Mouse (Mus musculus): Measurements from ENCODE around the gene Myo18a. TPM values are rescaled to one million over a fixed set of nuclear protein-coding genes. Genes with fewer than 3 reads are reported as not detected.

Gene Myo18a
- polyA plus RNA-seq, 1 experiment from 2014 or later, result 38.7 TPM

DNA sequence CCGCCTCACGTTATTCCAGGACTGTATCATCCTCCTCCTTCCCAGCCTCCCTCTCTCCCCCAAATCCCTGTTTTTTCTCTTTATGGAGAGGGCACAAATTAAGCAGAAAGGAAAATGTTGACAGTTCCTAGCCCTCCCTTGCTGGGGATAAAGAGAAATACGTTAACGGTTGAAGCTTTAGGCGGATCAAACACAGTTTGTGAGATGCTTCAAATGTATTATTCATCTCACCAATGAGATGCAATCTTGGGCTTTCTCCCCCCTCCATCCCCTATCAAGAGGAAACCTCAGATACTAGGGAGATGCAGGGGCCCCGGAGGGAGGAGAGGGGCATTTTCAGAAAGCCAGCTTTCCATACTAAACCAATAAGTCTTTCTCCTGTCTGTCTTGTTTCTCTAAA lies 146.7 kb downstream of the Myo18a start:
- no peaks in the 10 kb centered on the region for H3K4me1 ChIP-seq (replicated peaks; ENCODE audit: control insufficient read depth, insufficient read depth)
- no peak overlapping the region for H3K9ac ChIP-seq (ENCODE audit: low read length)
- H3K4me3 ChIP-seq (ENCODE audit: low read depth, low read length), result no peak overlapping the region
- no peak overlapping the region for H3K27ac ChIP-seq (replicated peaks)
- no peaks in the 10 kb centered on the region for H3K27me3 ChIP-seq (ENCODE audit: control insufficient read depth, insufficient read depth, low read length)
- no peak for TF ChIP-seq EP300 (optimal IDR thresholded peaks at IDR 0.05)
- no peak for TF ChIP-seq CTCF (IDR thresholded peaks at IDR 0.05; ENCODE audit: low read depth)
- no peak for ATAC-seq (ENCODE audit: low FRiP score, low TSS enrichment)
- no peak for DNase-seq (ENCODE audit: low spot score)
- H3K9me3 ChIP-seq (ENCODE audit: control insufficient read depth, low read length), result no peaks in the 10 kb centered on the region
- H3K4me2 ChIP-seq (replicated peaks; ENCODE audit: low read depth), result no peak overlapping the region
- 21% methylated on average over 6 of the region's 6 CpGs for WGBS
- no peaks in the 10 kb centered on the region for H3K36me3 ChIP-seq (ENCODE audit: control insufficient read depth, insufficient read depth, low read length)

DNA sequence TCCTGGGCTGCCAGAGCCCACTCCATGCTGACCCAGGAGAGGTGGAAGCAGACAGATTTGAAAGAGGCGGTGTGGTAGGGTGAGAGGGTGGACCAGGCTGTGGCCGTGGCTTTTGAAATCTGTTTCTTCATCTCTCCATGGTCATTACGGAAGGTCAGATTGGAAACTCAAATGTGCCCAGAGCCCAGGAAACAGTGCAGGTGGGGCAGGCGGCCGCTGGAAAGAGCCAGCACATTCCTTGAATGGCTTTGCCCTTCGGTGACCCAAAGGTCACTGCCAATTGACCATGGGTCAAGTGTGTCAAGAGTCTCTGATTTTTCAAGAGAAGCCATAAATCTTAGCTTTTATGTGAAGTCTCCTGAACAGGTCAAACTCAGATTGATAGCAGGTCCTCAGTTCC lies 150.5 kb downstream of the Myo18a start:
- Histone ChIP-seq H3K27me3 (ENCODE audit: control insufficient read depth, insufficient read depth, low read length) (no peaks in the 10 kb centered on the region), H3K36me3 (ENCODE audit: control insufficient read depth, insufficient read depth, low read length) (no peaks in the 10 kb centered on the region), H3K4me1 (replicated peaks; ENCODE audit: control insufficient read depth, insufficient read depth) (no peaks in the 10 kb centered on the region), H3K4me2 (replicated peaks; ENCODE audit: low read depth) (no peak overlapping the region), H3K9me3 (ENCODE audit: control insufficient read depth, low read length) (no peaks in the 10 kb centered on the region), H3K4me3 (ENCODE audit: low read depth, low read length) (no peak overlapping the region), H3K27ac (replicated peaks) (no peak overlapping the region), H3K9ac (ENCODE audit: low read length) (no peak overlapping the region)
- TF ChIP-seq CTCF (IDR thresholded peaks at IDR 0.05; ENCODE audit: low read depth), result no peak
- WGBS, result 56% methylated on average over 6 of the region's 6 CpGs
- DNase-seq (ENCODE audit: low spot score), result no peak
- ATAC-seq (ENCODE audit: low FRiP score, low TSS enrichment), result no peak

DNA sequence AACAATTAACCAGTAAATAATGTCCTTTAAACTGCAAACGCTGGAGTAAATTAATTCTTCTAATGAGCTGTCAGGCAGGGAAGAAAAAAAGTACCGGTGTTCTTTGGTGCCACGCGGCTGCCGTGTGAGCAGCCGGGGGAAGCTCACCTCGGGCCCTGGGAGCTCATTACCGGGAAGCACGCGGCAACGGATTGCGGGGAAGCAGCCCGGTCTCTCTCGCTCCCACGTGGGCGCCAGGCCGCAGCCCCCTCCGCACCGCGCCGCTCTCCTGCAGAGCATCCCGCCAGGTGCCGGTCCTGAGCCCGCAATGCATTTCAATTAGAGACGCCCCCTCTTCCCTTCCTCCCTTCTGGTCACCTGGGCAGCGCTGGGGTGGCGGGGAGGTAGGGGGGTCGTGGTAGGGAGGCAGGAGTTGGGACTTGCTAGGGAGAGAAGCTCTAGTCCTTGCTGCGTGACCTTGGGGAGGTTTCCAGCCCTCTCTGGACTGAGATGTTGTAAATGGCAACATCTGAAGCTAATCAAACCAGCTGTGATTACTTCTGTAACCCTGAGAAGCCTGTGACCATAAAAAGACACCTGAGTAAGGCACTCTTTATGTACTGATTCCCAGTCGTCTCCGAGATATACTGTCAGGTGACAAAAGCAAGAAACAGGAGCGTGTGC lies 151.7 kb downstream of the Myo18a start:
- H3K4me3 ChIP-seq (ENCODE audit: low read depth, low read length), result no peak overlapping the region
- H3K36me3 ChIP-seq (ENCODE audit: control insufficient read depth, insufficient read depth, low read length), result no peaks in the 10 kb centered on the region
- no peak overlapping the region for H3K9ac ChIP-seq (ENCODE audit: low read length)
- H3K4me1 ChIP-seq (replicated peaks; ENCODE audit: control insufficient read depth, insufficient read depth), result no peaks in the 10 kb centered on the region
- no peak overlapping the region for H3K4me2 ChIP-seq (replicated peaks; ENCODE audit: low read depth)
- ATAC-seq (ENCODE audit: low FRiP score, low TSS enrichment) (no peak), DNase-seq (ENCODE audit: low spot score) (no peak)
- H3K27ac ChIP-seq (replicated peaks), result no peak overlapping the region
- 6% methylated on average over 32 of the region's 32 CpGs for WGBS
- no peak for TF ChIP-seq CTCF (IDR thresholded peaks at IDR 0.05; ENCODE audit: low read depth)
- TF ChIP-seq EP300 (optimal IDR thresholded peaks at IDR 0.05), result no peak
- no peaks in the 10 kb centered on the region for H3K27me3 ChIP-seq (ENCODE audit: control insufficient read depth, insufficient read depth, low read length)
- H3K9me3 ChIP-seq (ENCODE audit: control insufficient read depth, low read length), result no peaks in the 10 kb centered on the region

Other genes starting within 250 kb of the Myo18a start
- 1.8 and 1.9 TPM in 2 replicates for gene Abhd15, start 248.1 kb upstream of the Myo18a start, polyA plus RNA-seq (2015; fragmentation: Nextera tagmentation; extraction: Ambion mirVana)
- gene Trp53i13, start 247.3 kb upstream of the Myo18a start, polyA plus RNA-seq (2015; fragmentation: Nextera tagmentation; extraction: Ambion mirVana), result 19.5 and 20.9 TPM in 2 replicates
- gene Gm10392, start 244.0 kb upstream of the Myo18a start, polyA plus RNA-seq (2015; fragmentation: Nextera tagmentation; extraction: Ambion mirVana), result 0.06 and 0.07 TPM in 2 replicates
- 11.8 and 12.2 TPM in 2 replicates for gene Taok1, start 155.4 kb upstream of the Myo18a start, polyA plus RNA-seq (2015; fragmentation: Nextera tagmentation; extraction: Ambion mirVana)
- 2.7 and 2.8 TPM in 2 replicates for gene Nufip2, start 77.1 kb upstream of the Myo18a start, polyA plus RNA-seq (2015; fragmentation: Nextera tagmentation; extraction: Ambion mirVana)
- not detected in 2 replicates for gene Cryba1, start 38.0 kb upstream of the Myo18a start, polyA plus RNA-seq (2015; fragmentation: Nextera tagmentation; extraction: Ambion mirVana)
- gene Gm10277, start 24.5 kb downstream of the Myo18a start, polyA plus RNA-seq (2015; fragmentation: Nextera tagmentation; extraction: Ambion mirVana), result 0.40 TPM in 2 replicates
- gene Pipox, start 130.8 kb downstream of the Myo18a start, polyA plus RNA-seq (2015; fragmentation: Nextera tagmentation; extraction: Ambion mirVana), result 8.4 and 10.1 TPM in 2 replicates
- 1.2 and 1.4 TPM in 2 replicates for gene Sez6, start 167.6 kb downstream of the Myo18a start, polyA plus RNA-seq (2015; fragmentation: Nextera tagmentation; extraction: Ambion mirVana)
- gene Phf12, start 219.5 kb downstream of the Myo18a start, polyA plus RNA-seq (2015; fragmentation: Nextera tagmentation; extraction: Ambion mirVana), result 5.3 and 6.9 TPM in 2 replicates